In the genomic region with DNA sequence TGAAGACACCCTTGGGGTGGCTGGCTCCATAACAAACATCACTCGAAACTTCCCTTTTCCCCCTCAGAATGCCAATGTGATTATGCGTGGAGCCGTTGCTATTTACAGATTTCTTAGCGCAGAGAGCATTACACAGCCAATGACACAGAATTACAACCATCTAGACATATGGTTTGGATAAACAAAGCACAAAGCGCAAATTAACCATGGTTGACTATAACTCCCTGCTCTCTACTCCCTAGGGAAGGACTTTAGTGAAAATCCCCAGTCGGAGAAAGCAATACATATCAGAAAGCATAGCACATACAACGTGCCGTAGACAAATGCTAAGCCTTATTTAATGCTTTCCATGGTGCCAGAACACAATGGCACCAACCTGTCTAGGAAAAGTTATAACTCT, we compare ENCODE assay signal across 13 mouse cellular contexts.
"Had no signal": no experiment of that assay in that cellular context is flagged by ENCODE, and none has a peak within 500 bp of the region (broad histone marks: within the 10 kb centered on the region; RNA-seq: fewer than 3 reads in every experiment).

No protein-coding gene starts in this region.

- DNase-seq: kidney, adult 11 months; kidney, postnatal 10 days; kidney, postnatal 4 days; lung, postnatal 14 days; right cerebral cortex, postnatal 4 days; spleen, adult 18-20 months; thymus, adult 18-20 months; thymus, postnatal 14 days had no signal

- H3K9ac ChIP-seq: limb, embryonic 13.5 days; lung, embryonic 15.5 days; midbrain, embryonic 12.5 days had no signal

- H3K4me1 ChIP-seq: lung, embryonic 15.5 days; midbrain, embryonic 12.5 days had no signal

- H3K27ac ChIP-seq: layer of hippocampus, adult 2 months; limb, embryonic 13.5 days; lung, embryonic 15.5 days; midbrain, embryonic 12.5 days had no signal

- H3K4me3 ChIP-seq: layer of hippocampus, adult 2 months; limb, embryonic 13.5 days; lung, embryonic 15.5 days; midbrain, embryonic 12.5 days had no signal

- H3K27me3 ChIP-seq: limb, embryonic 13.5 days; lung, embryonic 15.5 days; midbrain, embryonic 12.5 days had no signal

- H3K9me3 ChIP-seq: lung, embryonic 15.5 days; midbrain, embryonic 12.5 days had no signal

- H3K36me3 ChIP-seq: limb, embryonic 13.5 days; lung, embryonic 15.5 days; midbrain, embryonic 12.5 days had no signal

- H3K4me2 ChIP-seq: limb, embryonic 13.5 days; liver, embryonic 11.5 days; lung, embryonic 15.5 days; midbrain, embryonic 12.5 days had no signal
